20 mouse cellular contexts compared by ENCODE assay signal in the genomic region with DNA sequence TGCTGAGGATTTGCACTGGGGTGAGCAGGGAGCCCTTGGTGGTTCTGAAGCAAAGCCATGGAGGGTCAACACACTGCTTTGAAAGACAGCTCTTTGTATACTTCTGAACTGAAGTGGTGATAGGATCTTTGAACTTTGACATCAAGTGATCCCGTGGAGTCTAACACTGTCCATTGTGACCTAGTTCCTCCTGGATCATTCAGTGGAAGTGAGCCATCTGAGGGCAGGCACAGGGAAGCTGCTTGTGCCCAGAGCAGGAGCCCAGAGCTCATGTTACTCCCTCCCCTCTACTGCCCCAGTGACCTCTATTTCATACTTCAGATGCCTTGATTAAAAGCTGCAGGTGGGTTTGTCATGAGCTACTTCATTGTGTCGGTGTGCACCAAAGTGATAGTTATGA. TPM values are rescaled to one million over a fixed set of nuclear protein-coding genes. Genes with fewer than 3 reads are reported as not detected.
"Had no signal": no experiment of that assay in that cellular context is flagged by ENCODE, and none has a peak within 500 bp of the region (broad histone marks: within the 10 kb centered on the region; RNA-seq: fewer than 3 reads in every experiment).

No protein-coding gene starts in this region.

RNA-seq across cellular contexts. Expression of gene Taar8c, which starts 4.7 kb away (rescaled TPM):
- total RNA-seq: megakaryocyte progenitor cell, adult 5-6 weeks; midbrain, postnatal 0 days; monocyte, adult 5-6 weeks; neutrophil, adult 5-6 weeks had no signal
- polyA plus RNA-seq: liver, embryonic 11.5 days; lung, adult 2 months; lung, embryonic 15.5 days; lung, postnatal 0 days; macrophage; midbrain, embryonic 11.5 days; midbrain, embryonic 13.5 days; midbrain, embryonic 15.5 days; midbrain, postnatal 0 days; neural tube, embryonic 12.5 days; neural tube, embryonic 14.5 days; stomach, embryonic 15.5 days; stomach, postnatal 0 days; testis, adult 2 months; thymus, adult 2 months; urinary bladder, adult 2 months had no signal

RNA-seq across cellular contexts. Expression of gene Taar8b, which starts 4.9 kb away (rescaled TPM):
- total RNA-seq: megakaryocyte progenitor cell, adult 5-6 weeks; midbrain, postnatal 0 days; monocyte, adult 5-6 weeks; neutrophil, adult 5-6 weeks had no signal
- polyA plus RNA-seq: liver, embryonic 11.5 days; lung, adult 2 months; lung, embryonic 15.5 days; lung, postnatal 0 days; macrophage; midbrain, embryonic 11.5 days; midbrain, embryonic 13.5 days; midbrain, embryonic 15.5 days; midbrain, postnatal 0 days; neural tube, embryonic 12.5 days; neural tube, embryonic 14.5 days; stomach, embryonic 15.5 days; stomach, postnatal 0 days; testis, adult 2 months; thymus, adult 2 months; urinary bladder, adult 2 months had no signal

RNA-seq across cellular contexts. Expression of gene Taar9, which starts 12.3 kb away (rescaled TPM):
- total RNA-seq: megakaryocyte progenitor cell, adult 5-6 weeks; midbrain, postnatal 0 days; monocyte, adult 5-6 weeks; neutrophil, adult 5-6 weeks had no signal
- polyA plus RNA-seq: liver, embryonic 11.5 days; lung, adult 2 months; lung, embryonic 15.5 days; lung, postnatal 0 days; macrophage; midbrain, embryonic 11.5 days; midbrain, embryonic 13.5 days; midbrain, embryonic 15.5 days; midbrain, postnatal 0 days; neural tube, embryonic 12.5 days; neural tube, embryonic 14.5 days; stomach, embryonic 15.5 days; stomach, postnatal 0 days; testis, adult 2 months; thymus, adult 2 months; urinary bladder, adult 2 months had no signal

RNA-seq across cellular contexts. Expression of gene Taar8a, which starts 20.7 kb away (rescaled TPM):
- total RNA-seq: megakaryocyte progenitor cell, adult 5-6 weeks; midbrain, postnatal 0 days; monocyte, adult 5-6 weeks; neutrophil, adult 5-6 weeks had no signal
- polyA plus RNA-seq: liver, embryonic 11.5 days; lung, adult 2 months; lung, embryonic 15.5 days; lung, postnatal 0 days; macrophage; midbrain, embryonic 11.5 days; midbrain, embryonic 13.5 days; midbrain, embryonic 15.5 days; midbrain, postnatal 0 days; neural tube, embryonic 12.5 days; neural tube, embryonic 14.5 days; spleen, adult 2 months; stomach, embryonic 15.5 days; stomach, postnatal 0 days; testis, adult 2 months; thymus, adult 2 months; urinary bladder, adult 2 months had no signal

RNA-seq across cellular contexts. Expression of gene Taar7f, which starts 47.7 kb away (rescaled TPM):
- total RNA-seq: megakaryocyte progenitor cell, adult 5-6 weeks; midbrain, postnatal 0 days; monocyte, adult 5-6 weeks; neutrophil, adult 5-6 weeks had no signal
- polyA plus RNA-seq: liver, embryonic 11.5 days; lung, adult 2 months; lung, embryonic 15.5 days; lung, postnatal 0 days; macrophage; midbrain, embryonic 11.5 days; midbrain, embryonic 13.5 days; midbrain, embryonic 15.5 days; midbrain, postnatal 0 days; neural tube, embryonic 12.5 days; neural tube, embryonic 14.5 days; spleen, adult 2 months; stomach, embryonic 15.5 days; stomach, postnatal 0 days; testis, adult 2 months; thymus, adult 2 months; urinary bladder, adult 2 months had no signal
